Mouse (Mus musculus): Measurements from ENCODE around the gene Hist1h1t. TPM values are rescaled to one million over a fixed set of nuclear protein-coding genes. Genes with fewer than 3 reads are reported as not detected.

Hist1h1t gene
- total RNA-seq, 2 experiments from 2014 or later, result not detected

DNA sequence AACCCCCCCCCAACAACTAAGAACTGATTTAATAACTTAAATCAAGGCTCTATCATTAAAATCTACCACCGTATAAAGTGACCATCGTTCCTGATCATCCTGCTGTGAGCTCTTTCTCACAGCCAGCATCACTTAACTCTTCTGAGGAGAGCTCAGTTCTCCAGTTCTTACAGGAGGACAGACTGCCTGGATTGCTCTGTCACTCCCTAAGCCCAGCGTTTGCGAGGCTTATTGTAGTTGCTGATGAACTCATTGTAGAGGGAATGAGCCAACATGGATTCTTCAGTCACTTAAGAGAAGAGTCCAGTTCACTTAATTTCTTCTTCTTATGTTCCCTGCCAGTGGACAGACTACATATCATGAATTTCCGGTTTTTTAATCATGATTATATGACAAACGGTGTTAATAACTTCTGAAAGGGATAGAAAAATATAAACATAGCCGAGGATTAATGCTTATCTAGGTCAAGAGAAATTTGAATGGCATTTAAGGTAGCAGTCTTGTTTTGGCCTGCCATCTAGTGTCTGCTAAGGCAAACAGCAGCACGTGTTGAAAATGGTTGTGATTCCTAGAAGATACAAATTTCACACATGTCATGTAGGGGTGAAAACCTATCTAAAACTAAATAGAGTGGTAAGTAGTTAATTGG lies 36.7 kb downstream of the Hist1h1t start:
- DNase-seq (ENCODE audit: low spot score in 2 of 2), result peak in 1 of 2 experiments; percentile 66

DNA sequence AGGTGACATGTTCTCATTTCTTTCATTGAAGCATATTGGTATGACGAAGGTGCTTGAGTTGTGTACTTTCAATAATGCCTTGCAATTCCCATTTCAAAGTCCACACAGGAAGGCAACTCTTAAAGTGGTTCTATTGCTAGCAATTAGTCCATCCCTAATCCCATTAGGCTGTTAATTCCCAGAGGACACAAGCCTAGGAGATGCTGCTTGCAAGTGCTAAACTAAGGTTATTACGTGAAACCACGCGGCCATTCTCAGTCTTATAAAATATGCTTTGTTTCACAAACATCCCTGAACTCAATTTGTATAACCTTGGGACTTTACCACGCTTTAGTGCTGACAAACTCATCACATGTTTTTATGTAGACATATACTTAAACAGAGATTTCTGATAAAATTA lies 41.5 kb downstream of the Hist1h1t start:
- DNase-seq (ENCODE audit: low spot score in 2 of 2), result no peak

DNA sequence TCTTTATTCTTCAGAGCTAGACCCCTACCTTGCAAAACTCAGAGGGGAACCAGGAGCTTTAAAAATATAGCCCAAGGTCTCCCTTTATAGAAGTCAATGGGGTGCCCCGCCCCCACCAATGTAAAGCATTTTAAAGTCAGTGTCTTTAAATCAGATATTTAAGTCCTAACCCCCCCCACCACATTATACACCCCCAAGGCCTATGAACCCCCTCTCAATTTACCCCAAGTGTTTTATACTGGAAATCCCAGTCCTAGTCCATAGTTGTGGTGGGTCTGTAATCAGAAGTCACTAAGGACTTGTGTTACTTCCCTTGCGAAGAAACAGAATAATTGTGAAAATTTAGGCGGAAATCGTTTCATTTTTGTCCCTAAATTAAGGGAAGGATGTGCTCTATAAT lies 42.4 kb downstream of the Hist1h1t start:
- no peak for DNase-seq (ENCODE audit: low spot score in 2 of 2)

DNA sequence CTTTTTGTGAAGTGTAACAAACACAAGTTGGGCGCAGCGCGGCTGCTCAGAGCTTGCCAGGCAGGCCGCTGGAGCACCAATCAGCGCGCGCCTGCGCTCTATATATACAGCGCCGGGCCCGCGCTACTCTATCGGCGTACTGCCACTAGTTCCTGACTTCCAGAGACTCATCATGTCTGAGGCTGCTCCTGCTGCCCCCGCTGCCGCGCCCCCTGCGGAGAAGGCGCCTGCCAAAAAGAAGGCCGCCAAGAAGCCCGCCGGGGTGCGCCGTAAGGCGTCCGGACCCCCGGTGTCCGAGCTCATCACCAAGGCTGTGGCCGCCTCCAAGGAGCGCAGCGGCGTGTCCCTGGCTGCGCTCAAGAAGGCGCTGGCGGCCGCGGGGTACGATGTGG lies 43.1 kb downstream of the Hist1h1t start, which contains the start of gene Hist1h1c:
TSS of gene Hist1h1c (plus strand) at position 132 of the 392 bp plus-strand sequence.
- peak; percentile 76 to 89 for DNase-seq (ENCODE audit: low spot score in 2 of 2)

DNA sequence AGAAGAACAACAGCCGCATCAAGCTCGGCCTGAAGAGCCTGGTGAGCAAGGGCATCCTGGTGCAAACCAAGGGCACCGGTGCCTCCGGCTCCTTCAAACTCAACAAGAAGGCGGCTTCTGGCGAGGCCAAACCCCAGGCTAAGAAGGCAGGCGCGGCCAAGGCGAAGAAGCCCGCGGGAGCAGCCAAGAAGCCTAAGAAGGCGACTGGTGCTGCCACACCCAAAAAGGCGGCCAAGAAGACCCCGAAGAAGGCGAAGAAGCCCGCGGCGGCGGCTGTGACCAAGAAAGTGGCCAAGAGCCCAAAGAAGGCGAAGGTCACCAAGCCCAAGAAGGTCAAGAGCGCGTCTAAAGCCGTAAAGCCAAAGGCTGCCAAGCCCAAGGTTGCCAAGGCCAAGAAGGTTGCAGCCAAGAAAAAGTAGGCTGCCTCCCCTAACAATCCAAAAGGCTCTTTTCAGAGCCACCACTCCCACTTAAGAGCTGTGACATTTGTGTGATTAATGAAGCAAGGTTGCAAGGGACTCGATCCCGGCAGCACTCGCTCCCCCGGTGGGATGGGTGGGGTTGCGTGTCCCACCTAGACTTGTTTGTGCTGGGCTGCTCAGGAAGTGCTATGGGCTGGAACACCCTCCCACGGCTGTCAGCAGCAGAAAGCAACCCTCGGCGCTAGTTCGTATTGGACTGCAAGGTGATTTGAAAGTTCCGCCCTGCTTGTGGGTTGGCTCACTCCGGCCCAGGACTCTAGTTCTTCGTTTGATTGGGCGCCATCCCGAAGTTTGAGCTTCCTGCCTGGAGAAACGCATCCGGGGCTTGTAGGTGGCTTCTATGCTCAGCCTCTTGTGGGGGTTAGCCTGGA lies 43.7 kb downstream of the Hist1h1t start:
- peak; percentile 94 to 98 for DNase-seq (ENCODE audit: low spot score in 2 of 2)

DNA sequence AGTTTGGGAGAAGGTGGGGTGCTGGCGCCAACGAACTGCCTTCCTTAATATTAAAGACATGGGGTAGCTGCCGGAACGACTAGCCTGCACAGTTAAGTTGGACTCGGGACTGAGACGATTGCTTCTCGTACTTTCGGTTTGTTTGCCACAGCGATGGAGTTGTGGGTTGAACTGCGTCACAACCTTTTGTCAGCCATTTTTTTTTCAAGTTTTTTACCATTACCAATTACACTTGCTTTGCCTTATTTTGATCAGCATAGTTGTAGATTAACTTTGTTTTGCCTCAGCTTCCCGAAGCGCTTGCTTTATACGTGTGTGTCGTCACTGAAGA lies 44.3 kb downstream of the Hist1h1t start:
- no peak for DNase-seq (ENCODE audit: low spot score in 2 of 2)

DNA sequence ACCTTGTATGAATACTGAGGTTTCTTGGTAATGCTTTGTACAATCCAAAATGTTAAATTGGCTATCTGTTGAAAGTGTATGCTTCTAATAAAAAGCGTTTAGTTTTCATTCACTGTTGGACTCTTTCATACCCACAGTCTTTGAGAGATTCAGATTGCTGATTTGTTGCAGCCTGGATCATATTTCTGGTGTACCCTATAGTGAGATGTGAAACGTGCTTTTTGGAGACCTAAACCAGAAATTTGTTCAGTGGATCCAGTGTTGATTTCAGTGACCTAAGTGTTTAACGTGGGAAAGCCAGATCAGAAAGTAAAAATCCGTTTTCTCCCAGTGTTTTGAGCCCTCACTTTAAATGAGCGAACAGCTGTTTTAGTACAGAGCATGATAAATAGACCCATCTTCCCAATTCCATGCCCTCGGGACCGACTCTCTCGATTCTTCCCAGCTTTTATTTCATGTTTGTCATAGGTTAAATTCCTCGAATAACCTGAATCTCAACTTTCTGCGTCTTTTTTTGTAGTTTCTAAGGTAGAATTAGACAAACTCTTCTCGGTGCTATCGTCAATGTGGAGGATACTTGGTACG lies 44.7 kb downstream of the Hist1h1t start:
- no peak for DNase-seq (ENCODE audit: low spot score in 2 of 2)

DNA sequence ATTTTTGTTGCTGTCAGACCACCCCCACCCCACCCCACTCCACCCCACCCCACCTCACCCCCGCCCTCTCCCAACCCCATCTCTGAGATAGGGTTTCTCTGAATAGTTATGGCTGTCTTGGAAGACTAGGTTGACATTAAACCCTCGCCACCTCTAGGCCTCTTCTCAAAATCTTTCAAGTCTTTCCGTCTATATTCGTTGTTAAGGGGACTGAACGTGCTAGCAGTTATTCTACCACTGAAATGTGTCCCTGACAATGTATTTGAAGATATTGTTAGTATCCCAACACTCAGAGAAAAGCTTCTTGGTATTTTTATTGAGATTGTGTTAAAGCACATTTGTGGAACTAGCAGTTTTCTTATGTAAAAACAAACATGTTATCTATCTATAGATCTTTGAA lies 45.3 kb downstream of the Hist1h1t start:
- no peak for DNase-seq (ENCODE audit: low spot score in 2 of 2)

DNA sequence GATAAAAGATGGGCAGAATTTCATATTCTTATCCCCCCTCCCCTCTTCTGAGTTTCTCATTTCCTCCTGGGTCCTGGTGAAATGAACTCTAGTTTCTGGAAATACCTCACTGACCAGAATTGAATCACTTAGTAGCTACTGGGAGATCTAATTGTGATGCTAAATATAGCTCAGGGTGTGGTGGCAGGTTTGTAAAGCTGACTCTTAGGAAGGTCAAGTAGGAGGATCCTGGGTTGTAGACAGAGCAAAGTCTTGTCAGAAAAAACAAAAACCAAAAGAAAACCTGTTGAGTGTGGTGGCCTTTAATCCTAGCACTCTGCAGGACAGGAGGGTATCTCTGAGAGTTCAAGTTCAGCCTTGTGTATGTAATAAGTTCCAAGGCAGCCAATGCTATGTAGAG lies 46.4 kb downstream of the Hist1h1t start:
- DNase-seq (ENCODE audit: low spot score in 2 of 2), result no peak

DNA sequence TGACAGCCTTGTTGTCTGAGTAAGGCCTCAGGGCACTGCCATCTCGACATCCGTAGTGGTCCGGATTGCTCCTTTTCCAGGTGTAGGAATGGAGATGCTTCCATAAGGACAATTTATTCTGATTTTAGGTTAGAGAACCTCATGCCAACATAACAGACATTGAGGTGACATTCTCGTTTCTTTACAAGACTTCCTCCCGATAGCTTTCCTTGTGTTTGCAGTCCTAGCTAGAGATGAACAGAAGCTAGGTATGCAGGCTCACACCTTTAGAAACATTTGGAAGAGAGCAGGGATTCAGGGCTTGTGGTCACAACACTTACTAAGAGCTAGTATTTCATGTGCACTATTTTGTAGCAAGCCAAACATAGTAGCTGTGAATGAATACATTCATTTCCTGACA lies 47.6 kb downstream of the Hist1h1t start:
- DNase-seq (ENCODE audit: low spot score in 2 of 2), result no peak

DNA sequence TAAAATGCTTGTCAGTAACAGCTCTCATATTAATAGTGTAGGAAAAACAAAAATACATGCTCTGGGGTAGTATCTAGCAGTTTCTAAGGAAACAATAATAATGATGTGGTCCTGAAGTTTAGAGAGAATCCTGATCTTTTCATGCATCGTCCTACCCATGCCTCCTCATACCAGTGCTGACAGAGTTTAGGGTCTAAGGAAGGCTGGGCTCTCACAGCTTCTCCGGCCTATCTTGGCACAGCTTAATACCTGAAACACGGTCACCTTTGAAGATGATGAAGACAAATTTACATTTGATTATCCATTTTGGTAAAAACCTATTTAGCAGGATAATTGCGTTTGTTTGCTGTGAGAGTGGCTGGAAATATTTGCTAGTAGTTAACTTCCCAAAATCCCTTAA lies 48.3 kb downstream of the Hist1h1t start:
- DNase-seq (ENCODE audit: low spot score in 2 of 2), result no peak

DNA sequence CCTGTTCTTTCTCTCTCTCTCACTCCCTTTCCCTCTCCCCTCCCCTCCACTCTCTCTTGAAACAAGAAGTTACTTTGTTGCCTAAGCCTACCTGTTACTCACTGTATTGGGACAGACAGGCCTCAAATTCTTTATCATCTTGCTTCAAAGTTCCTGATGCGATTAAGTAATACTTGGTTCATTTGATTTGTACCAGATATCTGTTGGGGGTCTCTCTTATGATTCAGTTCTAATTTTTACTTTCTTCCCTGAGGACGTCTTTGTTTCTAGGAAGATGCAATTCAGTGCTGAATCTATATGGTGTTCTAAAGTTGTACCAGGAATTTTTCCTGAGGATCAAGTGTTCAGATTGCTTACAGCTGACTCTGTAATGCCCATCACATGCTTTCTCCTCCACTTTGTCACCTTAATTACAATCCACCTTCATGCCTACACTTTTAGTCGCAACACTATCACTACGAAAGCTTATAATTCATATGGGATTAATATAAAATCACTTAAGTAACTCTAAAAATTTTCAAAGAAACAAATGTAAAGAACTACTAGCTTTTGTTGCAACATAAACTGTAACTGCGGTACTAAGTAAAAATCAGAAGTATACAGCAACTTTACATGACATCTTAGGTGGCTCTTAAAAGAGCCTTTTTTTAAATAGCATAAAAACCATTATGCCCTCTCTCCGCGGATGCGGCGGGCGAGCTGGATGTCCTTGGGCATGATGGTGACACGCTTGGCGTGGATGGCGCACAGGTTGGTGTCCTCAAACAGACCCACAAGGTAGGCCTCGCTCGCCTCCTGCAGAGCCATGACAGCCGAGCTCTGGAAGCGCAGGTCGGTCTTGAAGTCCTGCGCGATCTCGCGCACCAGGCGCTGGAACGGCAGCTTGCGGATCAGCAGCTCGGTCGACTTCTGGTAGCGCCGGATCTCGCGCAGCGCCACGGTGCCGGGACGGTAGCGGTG lies 49.1 kb downstream of the Hist1h1t start:
- DNase-seq (ENCODE audit: low spot score in 2 of 2), result no peak

DNA sequence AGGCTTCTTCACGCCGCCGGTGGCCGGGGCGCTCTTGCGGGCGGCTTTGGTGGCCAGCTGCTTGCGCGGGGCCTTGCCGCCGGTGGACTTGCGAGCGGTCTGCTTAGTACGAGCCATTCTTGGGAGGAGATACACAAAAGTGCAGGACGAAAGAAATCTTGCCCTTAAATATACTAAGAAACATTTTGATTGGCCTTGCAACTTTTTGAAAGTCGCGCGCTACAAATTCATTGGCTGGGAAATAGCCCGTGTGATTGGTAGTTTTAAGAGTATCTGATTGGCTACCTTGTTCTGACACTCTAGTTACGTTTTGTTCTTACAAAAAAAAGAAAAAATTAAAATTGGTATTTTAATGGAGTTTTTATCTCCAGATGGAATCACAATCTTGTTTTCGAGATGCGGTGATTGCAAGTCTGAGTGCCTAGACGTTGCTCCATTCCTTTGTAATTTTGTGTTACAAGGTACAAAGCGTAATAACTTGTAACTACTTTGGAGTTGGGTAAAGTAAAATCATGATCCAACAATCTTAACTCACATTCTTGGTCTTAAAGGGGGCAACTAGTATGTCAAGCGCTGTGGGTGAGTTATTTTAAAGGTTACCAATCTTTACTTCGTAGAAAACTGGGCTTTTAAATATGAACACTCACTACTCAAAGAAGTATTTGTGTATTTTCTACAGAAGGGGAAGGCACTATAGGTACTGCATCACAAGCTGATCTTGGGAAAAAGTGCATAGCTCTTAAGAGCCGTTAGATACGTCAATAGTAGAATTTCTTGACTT lies 50.0 kb downstream of the Hist1h1t start, which contains the start of gene Hist1h3c:
TSS of gene Hist1h3c (minus strand) at position 222 of the 781 bp plus-strand sequence.
- peak; percentile 64 to 92 for DNase-seq (ENCODE audit: low spot score in 2 of 2)

Small RNA genes within 50 kb of the gene (microRNA-seq; reads per million reads assigned to microRNA genes)
- 0 reads per million in 2 experiments for gene Gm44314
- 0 reads per million in 2 experiments for gene Gm44350

Other genes with a start within 250 kb of the Hist1h1t start
- gene Btn1a1, start 229.9 kb upstream of the Hist1h1t start, total RNA-seq (2021), result not detected
- gene Btn2a2, start 207.0 kb upstream of the Hist1h1t start, total RNA-seq (2021), result 1 to 10 TPM in 1 of 2 experiments, under 1 TPM in 1; 0.91 to 1.4 TPM
- gene Hist1h4h, start 164.8 kb upstream of the Hist1h1t start, total RNA-seq (2021), result 100 to 1,000 TPM; 331 to 357 TPM
- gene Hist1h2af, start 161.9 kb upstream of the Hist1h1t start, total RNA-seq (2021), result 1 to 10 TPM in 1 of 2 experiments, not detected in 1; 3.0 TPM
- gene Hist1h3g, start 160.4 kb upstream of the Hist1h1t start, total RNA-seq (2021), result 1 to 10 TPM; 2.1 to 4.9 TPM
- gene Hist1h2bh, start 152.4 kb upstream of the Hist1h1t start, total RNA-seq (2021), result under 1 TPM; 0.43 to 0.54 TPM
- gene Hist1h3f, start 151.8 kb upstream of the Hist1h1t start, total RNA-seq (2021), result 10 to 100 TPM; 15.1 to 16.5 TPM
- 100 to 1,000 TPM; 135 to 161 TPM for gene Hist1h4f, start 144.2 kb upstream of the Hist1h1t start, total RNA-seq (2021)
- gene Hist1h1d, start 142.6 kb upstream of the Hist1h1t start, total RNA-seq (2021), result 1 to 10 TPM; 3.1 to 4.0 TPM
- 10 to 100 TPM; 39.8 to 44.6 TPM for gene Hist1h3e, start 133.4 kb upstream of the Hist1h1t start, total RNA-seq (2021)
- 1 to 10 TPM; 3.9 to 8.2 TPM for gene Hist1h2ae, start 124.6 kb upstream of the Hist1h1t start, total RNA-seq (2021)
- 10 to 100 TPM; 58.3 to 66.2 TPM for gene Hist1h2bg, start 124.4 kb upstream of the Hist1h1t start, total RNA-seq (2021)
- gene Hist1h2bf, start 121.6 kb upstream of the Hist1h1t start, total RNA-seq (2021), result 10 to 100 TPM; 24.1 to 24.2 TPM
- gene Hist1h2ad, start 121.4 kb upstream of the Hist1h1t start, total RNA-seq (2021), result 1 to 10 TPM; 3.8 to 7.1 TPM
- 10 to 100 TPM; 11.8 to 13.6 TPM for gene Hist1h3d, start 120.1 kb upstream of the Hist1h1t start, total RNA-seq (2021)
- gene Hist1h4d, start 114.2 kb upstream of the Hist1h1t start, total RNA-seq (2021), result 100 to 1,000 TPM; 152 to 153 TPM
- gene Hist1h2be, start 74.7 kb upstream of the Hist1h1t start, total RNA-seq (2021), result 10 to 100 TPM; 10.2 to 11.3 TPM
- gene Hist1h1e, start 73.3 kb upstream of the Hist1h1t start, total RNA-seq (2021), result 10 to 100 TPM; 41.8 to 45.0 TPM
- gene Hist1h2ac, start 11.9 kb upstream of the Hist1h1t start, total RNA-seq (2021), result 1 to 10 TPM; 2.3 to 3.4 TPM
- gene Hist1h2bc, start 11.6 kb upstream of the Hist1h1t start, total RNA-seq (2021), result 10 to 100 TPM; 53.5 to 63.1 TPM
- gene Hist1h4c, start 2.6 kb downstream of the Hist1h1t start, total RNA-seq (2021), result 100 to 1,000 TPM; 104 to 112 TPM
- gene Hfe, start 15.0 kb downstream of the Hist1h1t start, total RNA-seq (2021), result 1 to 10 TPM; 4.1 to 4.2 TPM
- gene Hist1h1c, start 43.0 kb downstream of the Hist1h1t start, total RNA-seq (2021), result 10 to 100 TPM; 47.0 to 47.3 TPM
- gene Hist1h3c, start 49.8 kb downstream of the Hist1h1t start, total RNA-seq (2021), result under 1 TPM; 0.62 to 0.63 TPM
- 10 to 100 TPM; 15.7 to 19.5 TPM for gene Hist1h2bb, start 50.9 kb downstream of the Hist1h1t start, total RNA-seq (2021)
- 10 to 100 TPM; 28.1 to 35.2 TPM for gene Hist1h2ab, start 55.3 kb downstream of the Hist1h1t start, total RNA-seq (2021)
- gene Hist1h3b, start 56.5 kb downstream of the Hist1h1t start, total RNA-seq (2021), result 1 to 10 TPM; 7.6 to 9.4 TPM
- gene Hist1h4b, start 61.2 kb downstream of the Hist1h1t start, total RNA-seq (2021), result 10 to 100 TPM; 73.0 to 74.7 TPM
- gene Hist1h4a, start 65.4 kb downstream of the Hist1h1t start, total RNA-seq (2021), result 10 to 100 TPM; 42.9 to 49.4 TPM
- 10 to 100 TPM; 27.5 to 33.9 TPM for gene Hist1h3a, start 66.6 kb downstream of the Hist1h1t start, total RNA-seq (2021)
- gene Hist1h1a, start 67.9 kb downstream of the Hist1h1t start, total RNA-seq (2021), result 10 to 100 TPM; 15.7 to 16.5 TPM
- gene Trim38, start 74.1 kb downstream of the Hist1h1t start, total RNA-seq (2021), result not detected
- not detected for gene Slc17a2, start 111.2 kb downstream of the Hist1h1t start, total RNA-seq (2021)
- gene Slc17a3, start 143.6 kb downstream of the Hist1h1t start, total RNA-seq (2021), result not detected
- not detected for gene Slc17a1, start 171.9 kb downstream of the Hist1h1t start, total RNA-seq (2021)
- not detected for gene Slc17a4, start 219.2 kb downstream of the Hist1h1t start, total RNA-seq (2021)
- not detected for gene Hist1h2ba, start 238.3 kb downstream of the Hist1h1t start, total RNA-seq (2021)
- gene Hist1h2aa, start 238.6 kb downstream of the Hist1h1t start, total RNA-seq (2021), result not detected